Mouse (Mus musculus) liver, embryonic 14.5 days (tissue): ENCODE results near the gene Gpsm3. TPM values are rescaled to one million over a fixed set of nuclear protein-coding genes. Genes with fewer than 3 reads are reported as not detected.

Source experiments
- ATAC-seq: fragments of 200-750 bp; cut with Nextera tagmentation; 2 replicates; pipeline ENCODE4 v1.8.0; 2017; ENCODE audit warnings: moderate number of reproducible peaks, mild to moderate bottlenecking, moderate library complexity; ENCODE audit not compliant: insufficient read depth
- DNase-seq, 3 experiments: peaks; one replicate each; pipeline ENCODE4 v3.0.0-alpha.2; 2012 to 2013; ENCODE audit warnings: low read depth in 3 of 3, low spot score in 3 of 3
- H3K27ac ChIP-seq: fragments of 300-500 bp; sonication (generic); 2 replicates; pipeline ENCODE4 v1.5.1; 2014; ENCODE audit warnings: moderate library complexity, mild to moderate bottlenecking, control low read depth, inconsistent platforms
- H3K27me3 ChIP-seq: fragments of 300-500 bp; sonication (generic); 2 replicates; pipeline ENCODE4 v1.6.1; 2014; ENCODE audit warnings: mild to moderate bottlenecking, low read length, moderate library complexity; ENCODE audit not compliant: control insufficient read depth, insufficient read depth
- H3K36me3 ChIP-seq: fragments of 300-500 bp; sonication (generic); replicated peaks from 2 replicates; pipeline ENCODE4 v1.6.1; 2014; ENCODE audit warnings: low read depth; ENCODE audit not compliant: control insufficient read depth, insufficient read depth
- H3K4me1 ChIP-seq, 2 experiments: fragments of 200-500 bp in 1 of 2; fragments of 300-500 bp in 1 of 2; sonication (generic) in 1 of 2; replicated peaks; 2 replicates each; pipeline ENCODE4 v1.6.1; 2012 to 2014; ENCODE audit warnings: antibody characterized with exemption in 1 of 2, inconsistent platforms in 1 of 2, low read length in 1 of 2; ENCODE audit not compliant: control insufficient read depth in 2 of 2, insufficient read depth in 2 of 2
- H3K4me2 ChIP-seq: fragments of 300-500 bp; sonication (generic); 2 replicates; pipeline ENCODE4 v1.6.1; 2014; ENCODE audit warnings: low read depth, mild to moderate bottlenecking, control low read depth, moderate library complexity
- H3K4me3 ChIP-seq, 2 experiments: fragments of 200-500 bp in 1 of 2; fragments of 300-500 bp in 1 of 2; sonication (generic) in 1 of 2; 2 replicates each; pipeline ENCODE4 v1.5.1; 2012 to 2014; ENCODE audit warnings: low read depth in 2 of 2, low read length in 2 of 2, mild to moderate bottlenecking in 2 of 2, control low read depth in 1 of 2, inconsistent platforms in 1 of 2, moderate library complexity in 1 of 2; ENCODE audit not compliant: insufficient read depth in 1 of 2
- H3K9ac ChIP-seq: fragments of 300-500 bp; sonication (generic); replicated peaks from 2 replicates; pipeline ENCODE4 v1.6.1; 2014; ENCODE audit warnings: mild to moderate bottlenecking, control low read depth, moderate library complexity
- H3K9me3 ChIP-seq: fragments of 300-500 bp; sonication (generic); 2 replicates; pipeline ENCODE4 v1.6.1; 2016; ENCODE audit warnings: low read length, mixed read lengths; ENCODE audit not compliant: control insufficient read depth
- CTCF ChIP-seq: IDR thresholded peaks from 2 replicates; pipeline ENCODE4 v1.5.1; 2016; ENCODE audit warnings: antibody characterized with exemption, low read depth, control low read depth
- EP300 ChIP-seq: IDR thresholded peaks from 2 replicates; pipeline ENCODE4 v1.6.1; 2016; ENCODE audit warnings: antibody characterized with exemption, low read depth
- WGBS: fragments of 180-500 bp; shearing (Covaris S2); extraction: QIAGEN DNeasy Blood & Tissue Kit; methylation state at CpG from one replicate; pipeline ENCODE4 v1.1.7; 2014; ENCODE audit not compliant: insufficient replicate concordance; 5-methylcytosine and 5-hydroxymethylcytosine counted together
- polyA plus RNA-seq, 2 experiments: library from polyadenylated mRNA; depleted of rRNA in 1 of 2; stranded (reverse) in 1 of 2; unstranded in 1 of 2; fragments of >200 nt; fragmentation: Nextera tagmentation in 1 of 2; extraction: Ambion mirVana in 1 of 2; gene quantifications; 2 replicates each; pipeline versions ENCODE4 v1.2.1 to v1.2.3; 2012 to 2014

Gene Gpsm3
- polyA plus RNA-seq, 2 experiments: 4.2 to 9.8 TPM

- WGBS: 9% methylated on average over 16 of the region's 16 CpGs
- Histone ChIP-seq H3K9ac (no peak within 1 kb of the TSS), H3K9me3 (no peaks in the 10 kb centered on the region), H3K27ac (no peak within 1 kb of the TSS), H3K4me3 (peak within 1 kb of the TSS in 1 of 2 experiments; percentile 74; a peak in 1 of 4 replicates), H3K4me1 (peaks cover 4 to 5% of the 10 kb centered on the region in 2 experiments; a peak in 3 of 4 replicates), H3K27me3 (peaks cover 51% of the 10 kb centered on the region), H3K36me3 (no peaks in the 10 kb centered on the region), H3K4me2 (peak within 1 kb of the TSS; percentile 88; the same call in 1 of the 2 replicates)
- no peak for DNase-seq
- no peak for ATAC-seq
- TF ChIP-seq EP300 (no peak), CTCF (no peak)
Measured at GRCm38 (mm10) chr17:34629221-34629751, 39.7 kb downstream of the Gpsm3 start, which contains the start of gene Prrt1. TSS of gene Prrt1 (plus strand) at chr17:34629533.

GRCm38 (mm10) chr17:34629796-34630603 lies 40.4 kb downstream of the Gpsm3 start:
- Histone ChIP-seq H3K27ac (no peak overlapping the region), H3K27me3 (peaks cover 51% of the 10 kb centered on the region), H3K36me3 (no peaks in the 10 kb centered on the region), H3K9me3 (no peaks in the 10 kb centered on the region), H3K4me1 (peaks cover 4 to 5% of the 10 kb centered on the region in 2 experiments; a peak in 3 of 4 replicates), H3K9ac (no peak overlapping the region), H3K4me3 (no peak overlapping the region), H3K4me2 (no peak overlapping the region)
- no peak for DNase-seq
- ATAC-seq: no peak
- TF ChIP-seq EP300 (no peak), CTCF (no peak)
- WGBS: 11% methylated on average over 12 of the region's 12 CpGs

- peak overlapping the region; percentile 30 for H3K4me2 ChIP-seq
- WGBS: 1% methylated on average over 48 of the region's 48 CpGs
- no peaks in the 10 kb centered on the region for H3K36me3 ChIP-seq
- peaks cover 4 to 5% of the 10 kb centered on the region in 2 experiments; a peak in 3 of 4 replicates for H3K4me1 ChIP-seq
- H3K9ac ChIP-seq: no peak overlapping the region
- no peak overlapping the region for H3K27ac ChIP-seq
- ATAC-seq (no peak), DNase-seq (no peak)
- H3K27me3 ChIP-seq: peaks cover 51% of the 10 kb centered on the region
- peak overlapping the region in 1 of 2 experiments; percentile 1; a peak in 1 of 4 replicates for H3K4me3 ChIP-seq
- TF ChIP-seq EP300: no peak
- H3K9me3 ChIP-seq: no peaks in the 10 kb centered on the region
Measured at GRCm38 (mm10) chr17:34630761-34631301, 41.2 kb downstream of the Gpsm3 start.

GRCm38 (mm10) chr17:34631647-34632046 lies 42.0 kb downstream of the Gpsm3 start:
- 14% methylated on average over 11 of the region's 12 CpGs for WGBS
- Histone ChIP-seq H3K9me3 (no peaks in the 10 kb centered on the region), H3K4me2 (peak overlapping the region; percentile 60), H3K9ac (no peak overlapping the region), H3K27me3 (peaks cover 51% of the 10 kb centered on the region), H3K36me3 (no peaks in the 10 kb centered on the region), H3K27ac (no peak overlapping the region), H3K4me1 (peaks cover 0 to 4% of the 10 kb centered on the region in 2 experiments; a peak in 2 of 4 replicates), H3K4me3 (peak overlapping the region in 1 of 2 experiments; percentile 32; a peak in 2 of 4 replicates)
- ATAC-seq (no peak), DNase-seq (no peak)
- TF ChIP-seq EP300: no peak
- no peak for TF ChIP-seq CTCF

GRCm38 (mm10) chr17:34632261-34632691 lies 42.7 kb downstream of the Gpsm3 start:
- Histone ChIP-seq H3K4me3 (peak overlapping the region; percentile 4 to 32; a peak in 2 of 4 replicates), H3K9ac (no peak overlapping the region), H3K36me3 (no peaks in the 10 kb centered on the region), H3K4me2 (peak overlapping the region; percentile 60), H3K9me3 (no peaks in the 10 kb centered on the region), H3K27me3 (peaks cover 51% of the 10 kb centered on the region), H3K4me1 (peaks cover 0 to 4% of the 10 kb centered on the region in 2 experiments; a peak in 2 of 4 replicates), H3K27ac (no peak overlapping the region)
- WGBS: 0% methylated on average over 26 of the region's 26 CpGs
- peak; percentile 42 to 49 (median 44) for DNase-seq
- ATAC-seq: peak; percentile 40; the same call in 1 of the 2 replicates
- TF ChIP-seq CTCF (no peak), EP300 (no peak)
